Mouse (Mus musculus): ENCODE measurements around the gene Rps21.

The Rps21 gene

GRCm38 (mm10) chr2:180228592-180228991 is 28.6 kb upstream of the Rps21 start:
- in situ Hi-C loops (cut with MseI, MboI), result no loop called here

- in situ Hi-C loops (cut with MseI, MboI), result no loop called here
Measured at GRCm38 (mm10) chr2:180229129-180229528, 28.0 kb upstream of the Rps21 start.

GRCm38 (mm10) chr2:180230482-180230881 is 26.7 kb upstream of the Rps21 start:
- in situ Hi-C loops (cut with MseI, MboI), result no loop called here

- in situ Hi-C loops (cut with MseI, MboI), result no loop called here
Measured at GRCm38 (mm10) chr2:180233101-180233904, 23.9 kb upstream of the Rps21 start.

GRCm38 (mm10) chr2:180234353-180234752 is 22.8 kb upstream of the Rps21 start:
- in situ Hi-C loops (cut with MseI, MboI), result no loop called here

GRCm38 (mm10) chr2:180234980-180235379 is 22.2 kb upstream of the Rps21 start:
- in situ Hi-C loops (cut with MseI, MboI), result no loop called here

GRCm38 (mm10) chr2:180235788-180236187 is 21.4 kb upstream of the Rps21 start:
- in situ Hi-C loops (cut with MseI, MboI), result no loop called here

- in situ Hi-C loops (cut with MseI, MboI), result no loop called here
Measured at GRCm38 (mm10) chr2:180236500-180236899, 20.7 kb upstream of the Rps21 start.

GRCm38 (mm10) chr2:180236930-180237329 is 20.2 kb upstream of the Rps21 start:
- in situ Hi-C loops (cut with MseI, MboI), result no loop called here

GRCm38 (mm10) chr2:180237601-180238345 is 19.4 kb upstream of the Rps21 start:
- in situ Hi-C loops (cut with MseI, MboI), result no loop called here

GRCm38 (mm10) chr2:180238591-180238990 is 18.6 kb upstream of the Rps21 start:
- in situ Hi-C loops (cut with MseI, MboI), result no loop called here

GRCm38 (mm10) chr2:180243108-180243507 is 14.1 kb upstream of the Rps21 start:
- in situ Hi-C loops (cut with MseI, MboI), result no loop called here

- in situ Hi-C loops (cut with MseI, MboI), result no loop called here
Measured at GRCm38 (mm10) chr2:180247916-180248315, 9.3 kb upstream of the Rps21 start.

- in situ Hi-C loops (cut with MseI, MboI), result no loop called here
Measured at GRCm38 (mm10) chr2:180248947-180249660, 8.1 kb upstream of the Rps21 start.

GRCm38 (mm10) chr2:180250930-180251611 is 6.1 kb upstream of the Rps21 start:
- in situ Hi-C loops (cut with MseI, MboI), result no loop called here

- in situ Hi-C loops (cut with MseI, MboI), result no loop called here
Measured at GRCm38 (mm10) chr2:180251838-180252237, 5.3 kb upstream of the Rps21 start.

GRCm38 (mm10) chr2:180254436-180255209 is 2.6 kb upstream of the Rps21 start:
- in situ Hi-C loops (cut with MseI, MboI), result loop anchor here in 1 of 2 experiments (5.0 kb wide), 1 partner anchor 32 kb away; no protein-coding TSS in a partner anchor

GRCm38 (mm10) chr2:180255701-180256100 is 1.5 kb upstream of the Rps21 start:
- in situ Hi-C loops (cut with MseI, MboI), result loop anchor here in 1 of 2 experiments (5.0 kb wide), 1 partner anchor 33 kb away; no protein-coding TSS in a partner anchor

- in situ Hi-C loops (cut with MseI, MboI), result loop anchor here in 1 of 2 experiments (5.0 kb wide), 1 partner anchor 34 kb away; no protein-coding TSS in a partner anchor
Measured at GRCm38 (mm10) chr2:180256296-180257000, 729 bp upstream of the Rps21 start.
